Mouse (Mus musculus): Measurements from ENCODE around the gene Rgs6. TPM values are rescaled to one million over a fixed set of nuclear protein-coding genes. Genes with fewer than 3 reads are reported as not detected.

Rgs6 gene
- total and polyA plus RNA-seq, 3 experiments: not detected

GRCm38 (mm10) chr12:83112283-83112682 lies 524.2 kb downstream of the Rgs6 start:
- no peak for DNase-seq (ENCODE audit: extremely low read depth)
- in situ Hi-C loops (cut with MboI; ENCODE audit: low pct_ligation_motif_present, low pct_unique_long_range_greater_than_20kb, low sequenced_read_pairs): loop anchor here (5.0 to 25.0 kb wide), 2 partner anchors 385 to 650 kb away; partner anchors contain the start of gene Papln
- Histone ChIP-seq H3K4me3 (replicated peaks in 1 of 3; ENCODE audit: low read depth in 2 of 3, low read length in 2 of 3, poor library complexity in 1 of 3) (no peak overlapping the region), H3K9me3 (replicated peaks; ENCODE audit: low read length) (no peaks in the 10 kb centered on the region), H3K4me2 (ENCODE audit: insufficient read depth, low read depth, poor library complexity, severe bottlenecking) (no peak overlapping the region), H3K79me2 (replicated peaks; ENCODE audit: control insufficient read depth, extremely low read depth, insufficient read depth, poor library complexity, severe bottlenecking) (no peaks in the 10 kb centered on the region), H3K27me3 (replicated peaks) (no peaks in the 10 kb centered on the region), H3K27ac (ENCODE audit: insufficient read depth, low read depth) (no peak overlapping the region), H3K36me3 (replicated peaks in 1 of 2; ENCODE audit: control insufficient read depth in 1 of 2, insufficient read depth in 1 of 2, low read length in 1 of 2) (no peaks in the 10 kb centered on the region), H3K9ac (ENCODE audit: insufficient read depth, low read depth) (no peak overlapping the region), H3K4me1 (ENCODE audit: control insufficient read depth in 1 of 2, insufficient read depth in 2 of 2) (no peaks in the 10 kb centered on the region)
- dilution Hi-C loops (cut with MboI; ENCODE audit: extremely low pct_ligation_motif_present, extremely low pct_unique_long_range_greater_than_20kb, low sequenced_read_pairs): no loop called here
- peak; percentile 29 for TF ChIP-seq RAD21 (IDR thresholded peaks at IDR 0.05; ENCODE audit: low read depth, low read length)
- TF ChIP-seq ELF1 (IDR thresholded peaks at IDR 0.05; ENCODE audit: low read depth, low read length): no peak
- no peak for TF ChIP-seq USF2 (conservative IDR thresholded peaks at IDR 0.05; ENCODE audit: low read depth, low read length)
- no peak for TF ChIP-seq ZMIZ1 (IDR thresholded peaks at IDR 0.05; ENCODE audit: low read depth, low read length)
- TF ChIP-seq GABPA (IDR thresholded peaks at IDR 0.05; ENCODE audit: insufficient replicate concordance, low read depth, low read length): no peak
- peak in 1 of 2 experiments; percentile 47; a peak in 2 of 4 replicates for TF ChIP-seq CTCF (conservative IDR thresholded peaks at IDR 0.05 in 1 of 2, IDR thresholded peaks at IDR 0.05 in 1 of 2; ENCODE audit: low read depth in 2 of 2, low read length in 2 of 2)
- no peak for TF ChIP-seq JUN (IDR thresholded peaks at IDR 0.05; ENCODE audit: insufficient read depth, low read depth, low read length)
- no peak for TF ChIP-seq MYC (IDR thresholded peaks at IDR 0.05; ENCODE audit: low read depth, low read length)
- TF ChIP-seq BHLHE40 (IDR thresholded peaks at IDR 0.05; ENCODE audit: low read depth, low read length): no peak
- peak; percentile 43 for TF ChIP-seq SMC3 (IDR thresholded peaks at IDR 0.05; ENCODE audit: low read depth, low read length)
- TF ChIP-seq TCF12 (IDR thresholded peaks at IDR 0.05; ENCODE audit: low read depth, low read length): no peak
- TF ChIP-seq RCOR1 (conservative IDR thresholded peaks at IDR 0.05; ENCODE audit: low read depth, low read length): no peak

- Histone ChIP-seq H3K4me2 (ENCODE audit: insufficient read depth, low read depth, poor library complexity, severe bottlenecking) (no peak overlapping the region), H3K79me2 (replicated peaks; ENCODE audit: control insufficient read depth, extremely low read depth, insufficient read depth, poor library complexity, severe bottlenecking) (no peaks in the 10 kb centered on the region), H3K9ac (ENCODE audit: insufficient read depth, low read depth) (no peak overlapping the region), H3K36me3 (replicated peaks in 1 of 2; ENCODE audit: control insufficient read depth in 1 of 2, insufficient read depth in 1 of 2, low read length in 1 of 2) (no peaks in the 10 kb centered on the region), H3K4me1 (ENCODE audit: control insufficient read depth in 1 of 2, insufficient read depth in 2 of 2) (no peaks in the 10 kb centered on the region), H3K4me3 (replicated peaks in 1 of 3; ENCODE audit: low read depth in 2 of 3, low read length in 2 of 3, poor library complexity in 1 of 3) (no peak overlapping the region), H3K9me3 (replicated peaks; ENCODE audit: low read length) (no peaks in the 10 kb centered on the region), H3K27me3 (replicated peaks) (no peaks in the 10 kb centered on the region), H3K27ac (ENCODE audit: insufficient read depth, low read depth) (no peak overlapping the region)
- in situ Hi-C loops (cut with MboI; ENCODE audit: low pct_ligation_motif_present, low pct_unique_long_range_greater_than_20kb, low sequenced_read_pairs) (loop anchor here (5.0 to 25.0 kb wide), 2 partner anchors 384 to 649 kb away; partner anchors contain the start of gene Papln), dilution Hi-C loops (cut with MboI; ENCODE audit: extremely low pct_ligation_motif_present, extremely low pct_unique_long_range_greater_than_20kb, low sequenced_read_pairs) (no loop called here)
- TF ChIP-seq SMC3 (IDR thresholded peaks at IDR 0.05; ENCODE audit: low read depth, low read length) (no peak), BHLHE40 (IDR thresholded peaks at IDR 0.05; ENCODE audit: low read depth, low read length) (no peak), ZKSCAN1 (IDR thresholded peaks at IDR 0.05; ENCODE audit: borderline replicate concordance, low read depth, low read length) (no peak), SIN3A (IDR thresholded peaks at IDR 0.05; ENCODE audit: low read length) (no peak), CHD1 (IDR thresholded peaks at IDR 0.05; ENCODE audit: low read depth, low read length) (no peak), CTCF (conservative IDR thresholded peaks at IDR 0.05 in 1 of 2, IDR thresholded peaks at IDR 0.05 in 1 of 2; ENCODE audit: low read depth in 2 of 2, low read length in 2 of 2) (no peak), JUND (conservative IDR thresholded peaks at IDR 0.05; ENCODE audit: low read depth, low read length) (no peak), UBTF (IDR thresholded peaks at IDR 0.05; ENCODE audit: low read depth, low read length) (no peak), POLR2A (IDR thresholded peaks at IDR 0.05; ENCODE audit: low read depth, low read length) (no peak), ETS1 (conservative IDR thresholded peaks at IDR 0.05; ENCODE audit: low read depth, low read length) (no peak), GABPA (IDR thresholded peaks at IDR 0.05; ENCODE audit: insufficient replicate concordance, low read depth, low read length) (no peak), PAX5 (IDR thresholded peaks at IDR 0.05; ENCODE audit: low read length) (no peak), EP300 (IDR thresholded peaks at IDR 0.05; ENCODE audit: low read length) (no peak), USF1 (IDR thresholded peaks at IDR 0.05; ENCODE audit: low read depth, low read length) (no peak), ZMIZ1 (IDR thresholded peaks at IDR 0.05; ENCODE audit: low read depth, low read length) (no peak), ZNF384 (IDR thresholded peaks at IDR 0.05; ENCODE audit: low read depth, low read length) (no peak), MAX (IDR thresholded peaks at IDR 0.05; ENCODE audit: low read length) (no peak)
- DNase-seq (ENCODE audit: extremely low read depth): no peak
Observed at GRCm38 (mm10) chr12:83112901-83113628, 525.0 kb downstream of the Rgs6 start.
